Mouse (Mus musculus): ENCODE results near the gene Arrdc1.

DNA sequence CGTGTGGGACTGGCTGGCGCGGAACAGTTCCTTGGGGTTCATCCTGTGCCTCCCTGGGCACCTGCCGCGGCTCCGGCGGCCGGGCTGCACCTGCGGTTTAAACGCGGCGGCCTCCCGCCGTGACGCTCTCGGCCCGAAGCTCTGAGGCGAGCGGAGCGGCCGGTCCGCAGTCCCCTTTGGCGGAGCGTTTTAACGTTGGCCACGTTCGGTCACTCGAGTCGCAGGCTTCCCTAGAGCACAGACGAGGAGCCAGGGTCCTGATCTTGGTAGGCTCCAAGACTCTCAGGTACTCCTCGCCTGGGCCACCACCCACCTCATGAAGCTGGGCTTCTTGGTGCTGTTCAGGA is 15.1 kb upstream of the Arrdc1 start:
- TF ChIP-seq POLR2A (IDR thresholded peaks at IDR 0.05; ENCODE audit: borderline replicate concordance, extremely low read depth, insufficient read depth, insufficient read length, poor library complexity, severe bottlenecking) (no peak), CTCF (IDR thresholded peaks at IDR 0.05; ENCODE audit: borderline replicate concordance, extremely low read depth, insufficient read depth, insufficient read length) (no peak)

Data from brain, embryonic 14.5 days (tissue).